Mouse (Mus musculus): Measurements from ENCODE around the gene Pdzrn4. TPM values are rescaled to one million over a fixed set of nuclear protein-coding genes. Genes with fewer than 3 reads are reported as not detected.

Gene Pdzrn4
- polyA plus RNA-seq, 1 experiment from 2014 or later: 13.5 TPM

DNA sequence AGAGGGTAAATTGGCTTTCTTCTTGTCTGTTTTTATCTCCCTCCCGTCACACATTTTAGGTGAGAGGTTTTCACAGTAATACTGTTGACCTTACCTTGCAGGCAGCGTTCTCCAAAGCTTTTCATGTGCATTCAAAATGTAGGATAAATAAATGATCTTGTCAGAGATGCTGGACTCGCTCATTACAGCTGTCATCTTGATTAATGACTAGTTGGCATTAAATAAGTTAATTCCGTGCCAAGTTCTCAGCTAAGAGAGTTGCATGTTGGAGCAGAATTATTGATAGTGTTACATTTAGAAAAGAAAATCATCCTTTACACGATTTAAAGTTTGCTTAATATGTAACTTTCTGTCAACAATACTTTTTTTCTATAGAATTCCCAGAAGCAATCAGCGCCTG lies 4.9 kb downstream of the Pdzrn4 start:
- Histone ChIP-seq H3K27ac (ENCODE audit: low read depth, low read length) (no peak overlapping the region), H3K36me3 (ENCODE audit: control insufficient read depth, insufficient read depth, low read length) (no peaks in the 10 kb centered on the region), H3K4me1 (ENCODE audit: control insufficient read depth, insufficient read depth, low read length) (peaks cover 6% of the 10 kb centered on the region), H3K9me3 (replicated peaks; ENCODE audit: control insufficient read depth, low read length) (no peaks in the 10 kb centered on the region), H3K9ac (ENCODE audit: low read length) (no peak overlapping the region), H3K27me3 (replicated peaks; ENCODE audit: control insufficient read depth, insufficient read depth, low read length) (peaks cover 13% of the 10 kb centered on the region), H3K4me2 (ENCODE audit: low read length) (no peak overlapping the region), H3K4me3 (ENCODE audit: low read depth, low read length) (no peak overlapping the region)
- ATAC-seq (no peak), DNase-seq (ENCODE audit: low spot score) (peak; percentile 65)
- WGBS: 54% methylated on average over 6 of the region's 6 CpGs

DNA sequence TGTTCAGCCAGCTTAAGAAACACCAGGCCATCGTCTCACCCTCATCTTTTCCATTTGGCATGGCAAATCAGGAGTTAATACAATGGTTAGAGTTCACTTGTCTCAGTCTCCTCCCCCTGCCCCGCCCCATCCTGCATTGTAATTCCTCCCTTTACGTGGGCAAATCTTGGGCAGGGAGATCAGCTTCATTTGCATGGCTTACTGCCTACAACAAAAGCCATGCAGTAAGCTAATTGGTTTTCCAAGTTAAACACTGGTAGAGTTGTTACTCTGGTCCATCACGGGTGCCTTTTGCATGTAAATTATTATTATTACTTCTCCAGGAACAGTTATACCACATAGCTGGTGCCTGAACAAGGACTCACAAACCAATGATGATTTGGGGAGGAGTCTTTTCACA lies 18.6 kb downstream of the Pdzrn4 start:
- Histone ChIP-seq H3K9ac (ENCODE audit: low read length) (no peak overlapping the region), H3K36me3 (ENCODE audit: control insufficient read depth, insufficient read depth, low read length) (no peaks in the 10 kb centered on the region), H3K27me3 (replicated peaks; ENCODE audit: control insufficient read depth, insufficient read depth, low read length) (no peaks in the 10 kb centered on the region), H3K4me1 (ENCODE audit: control insufficient read depth, insufficient read depth, low read length) (peaks cover 20% of the 10 kb centered on the region), H3K4me3 (ENCODE audit: low read depth, low read length) (no peak overlapping the region), H3K4me2 (ENCODE audit: low read length) (no peak overlapping the region; the same call in 1 of the 2 replicates), H3K27ac (ENCODE audit: low read depth, low read length) (no peak overlapping the region), H3K9me3 (replicated peaks; ENCODE audit: control insufficient read depth, low read length) (no peaks in the 10 kb centered on the region)
- 2% methylated on average over 4 of the region's 4 CpGs for WGBS
- peak; percentile 59 for ATAC-seq
- DNase-seq (ENCODE audit: low spot score): peak; percentile 58

DNA sequence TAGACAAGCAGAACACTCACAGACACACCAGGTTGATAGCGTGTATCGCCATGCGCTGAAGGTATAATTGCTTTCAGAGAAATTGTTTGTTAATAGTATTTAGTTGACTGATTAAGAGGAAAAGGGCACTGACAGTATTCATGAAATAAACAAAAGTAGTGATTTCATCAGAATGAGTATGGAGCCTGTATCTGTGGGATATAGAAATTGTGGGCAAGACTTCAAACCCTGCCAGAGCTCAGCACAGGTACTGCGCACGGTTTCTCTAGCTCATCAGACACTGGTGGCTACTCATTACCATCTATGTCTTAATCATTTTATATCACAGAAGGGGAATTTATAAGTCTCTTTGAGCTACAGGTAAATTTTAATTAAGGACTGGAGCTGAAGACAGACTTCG lies 19.5 kb downstream of the Pdzrn4 start:
- no peak overlapping the region for H3K4me3 ChIP-seq (ENCODE audit: low read depth, low read length)
- no peak for ATAC-seq
- H3K27ac ChIP-seq (ENCODE audit: low read depth, low read length): no peak overlapping the region
- peaks cover 20% of the 10 kb centered on the region for H3K4me1 ChIP-seq (ENCODE audit: control insufficient read depth, insufficient read depth, low read length)
- H3K9ac ChIP-seq (ENCODE audit: low read length): no peak overlapping the region
- H3K9me3 ChIP-seq (replicated peaks; ENCODE audit: control insufficient read depth, low read length): no peaks in the 10 kb centered on the region
- no peak for DNase-seq (ENCODE audit: low spot score)
- no peaks in the 10 kb centered on the region for H3K27me3 ChIP-seq (replicated peaks; ENCODE audit: control insufficient read depth, insufficient read depth, low read length)
- 62% methylated on average over 6 of the region's 6 CpGs for WGBS
- no peaks in the 10 kb centered on the region for H3K36me3 ChIP-seq (ENCODE audit: control insufficient read depth, insufficient read depth, low read length)
- H3K4me2 ChIP-seq (ENCODE audit: low read length): no peak overlapping the region

DNA sequence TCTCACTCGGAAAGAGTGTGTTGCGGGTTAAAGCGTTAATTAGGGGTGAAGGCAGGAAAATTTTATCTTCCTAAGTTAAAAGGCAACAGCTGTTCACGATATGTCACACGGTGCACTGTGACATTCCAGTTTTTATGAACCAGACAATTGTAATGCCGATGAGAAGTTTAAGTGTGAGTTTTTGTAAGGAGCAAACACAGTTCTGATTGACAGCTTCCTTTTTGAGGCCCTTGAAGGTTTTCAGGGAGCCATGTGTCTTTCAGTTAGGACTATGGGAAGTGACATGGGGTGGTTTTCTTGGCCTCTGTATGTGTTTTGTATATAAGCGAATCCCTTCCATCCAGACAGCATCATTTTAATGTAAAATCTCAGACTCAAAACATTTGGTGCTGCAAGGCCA lies 20.0 kb downstream of the Pdzrn4 start:
- peak; percentile 59 for DNase-seq (ENCODE audit: low spot score)
- Histone ChIP-seq H3K4me2 (ENCODE audit: low read length) (no peak overlapping the region), H3K36me3 (ENCODE audit: control insufficient read depth, insufficient read depth, low read length) (no peaks in the 10 kb centered on the region), H3K9me3 (replicated peaks; ENCODE audit: control insufficient read depth, low read length) (no peaks in the 10 kb centered on the region), H3K4me3 (ENCODE audit: low read depth, low read length) (no peak overlapping the region), H3K4me1 (ENCODE audit: control insufficient read depth, insufficient read depth, low read length) (peaks cover 20% of the 10 kb centered on the region), H3K9ac (ENCODE audit: low read length) (no peak overlapping the region), H3K27me3 (replicated peaks; ENCODE audit: control insufficient read depth, insufficient read depth, low read length) (no peaks in the 10 kb centered on the region), H3K27ac (ENCODE audit: low read depth, low read length) (no peak overlapping the region)
- ATAC-seq: peak; percentile 66
- WGBS: 17% methylated on average over 7 of the region's 7 CpGs

DNA sequence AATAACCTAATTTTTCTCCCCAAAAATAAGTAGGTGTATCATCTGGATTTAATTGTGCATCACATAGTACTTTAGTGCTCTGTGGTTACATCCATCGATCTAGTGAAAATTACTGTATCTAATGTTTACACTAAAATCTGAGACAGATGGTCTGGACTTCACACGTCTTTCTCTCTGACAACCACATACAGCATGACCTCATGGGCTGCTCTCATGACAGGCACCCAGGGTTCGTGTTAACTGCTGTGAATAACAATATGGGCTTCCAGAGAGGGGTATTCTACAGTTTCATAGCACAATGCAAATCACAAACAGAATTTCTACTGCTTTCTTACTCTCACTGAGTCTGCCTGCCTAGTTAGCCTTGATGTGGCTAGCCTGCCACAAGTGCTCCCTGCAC lies 20.4 kb downstream of the Pdzrn4 start:
- ATAC-seq: peak; percentile 79
- H3K36me3 ChIP-seq (ENCODE audit: control insufficient read depth, insufficient read depth, low read length): no peaks in the 10 kb centered on the region

DNA sequence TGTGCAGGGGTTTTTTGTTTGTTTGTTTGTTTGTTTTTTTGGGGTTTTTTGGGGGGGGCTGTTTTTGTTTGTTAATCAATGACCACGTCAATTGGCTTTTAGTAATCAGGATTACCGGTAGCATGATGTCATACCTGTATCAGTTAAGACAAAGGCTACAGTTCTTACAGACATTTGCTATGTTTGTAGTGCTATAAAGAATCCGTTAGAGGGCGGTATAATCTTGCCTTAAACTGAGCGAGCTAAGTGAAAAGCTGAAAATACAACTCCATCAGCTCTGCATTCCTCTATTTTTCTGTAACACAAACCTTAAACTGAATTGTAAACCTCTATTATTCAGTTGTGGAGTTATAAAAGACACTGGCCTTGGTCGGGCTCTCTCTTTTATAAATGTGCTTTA lies 37.9 kb downstream of the Pdzrn4 start:
- no peak overlapping the region for H3K4me2 ChIP-seq (ENCODE audit: low read length)
- H3K9me3 ChIP-seq (replicated peaks; ENCODE audit: control insufficient read depth, low read length): no peaks in the 10 kb centered on the region
- H3K36me3 ChIP-seq (ENCODE audit: control insufficient read depth, insufficient read depth, low read length): no peaks in the 10 kb centered on the region
- H3K27ac ChIP-seq (ENCODE audit: low read depth, low read length): no peak overlapping the region
- WGBS: 4% methylated on average over 6 of the region's 6 CpGs
- H3K9ac ChIP-seq (ENCODE audit: low read length): no peak overlapping the region
- ATAC-seq (no peak), DNase-seq (ENCODE audit: low spot score) (peak; percentile 88)
- no peak overlapping the region for H3K4me3 ChIP-seq (ENCODE audit: low read depth, low read length)
- no peaks in the 10 kb centered on the region for H3K4me1 ChIP-seq (ENCODE audit: control insufficient read depth, insufficient read depth, low read length)
- no peaks in the 10 kb centered on the region for H3K27me3 ChIP-seq (replicated peaks; ENCODE audit: control insufficient read depth, insufficient read depth, low read length)

More for the DNA sequence above, 20.4 kb downstream of the Pdzrn4 start:
- DNase-seq (ENCODE audit: low spot score): peak; percentile 57
- Histone ChIP-seq H3K4me2 (ENCODE audit: low read length) (no peak overlapping the region), H3K27ac (ENCODE audit: low read depth, low read length) (no peak overlapping the region), H3K27me3 (replicated peaks; ENCODE audit: control insufficient read depth, insufficient read depth, low read length) (no peaks in the 10 kb centered on the region), H3K9ac (ENCODE audit: low read length) (no peak overlapping the region), H3K4me1 (ENCODE audit: control insufficient read depth, insufficient read depth, low read length) (peaks cover 20% of the 10 kb centered on the region), H3K9me3 (replicated peaks; ENCODE audit: control insufficient read depth, low read length) (no peaks in the 10 kb centered on the region), H3K4me3 (ENCODE audit: low read depth, low read length) (no peak overlapping the region)
- WGBS: 25% methylated on average over 3 of the region's 3 CpGs

DNA sequence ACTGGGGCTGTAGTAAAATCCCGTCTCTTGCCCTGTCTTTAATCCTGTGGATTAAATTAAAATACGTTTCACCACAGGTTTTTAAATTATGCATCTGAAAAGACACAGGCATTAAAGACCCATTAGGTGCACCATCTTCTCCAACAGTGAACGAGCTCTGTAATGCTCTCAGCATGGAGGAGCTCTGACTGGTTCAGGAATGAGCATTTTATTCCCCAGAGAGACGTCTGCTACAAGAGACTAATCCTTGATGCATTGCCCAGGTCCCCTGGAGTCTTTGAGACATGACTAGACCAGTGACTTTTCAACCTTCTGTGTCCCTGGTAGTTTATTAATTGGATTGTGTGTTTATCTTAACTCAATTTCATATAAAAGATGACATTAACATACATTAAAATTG lies 38.6 kb downstream of the Pdzrn4 start:
- H3K27me3 ChIP-seq (replicated peaks; ENCODE audit: control insufficient read depth, insufficient read depth, low read length): no peaks in the 10 kb centered on the region
- no peaks in the 10 kb centered on the region for H3K9me3 ChIP-seq (replicated peaks; ENCODE audit: control insufficient read depth, low read length)
- H3K9ac ChIP-seq (ENCODE audit: low read length): no peak overlapping the region
- no peak for DNase-seq (ENCODE audit: low spot score)
- no peak overlapping the region for H3K4me2 ChIP-seq (ENCODE audit: low read length)
- no peak overlapping the region for H3K4me3 ChIP-seq (ENCODE audit: low read depth, low read length)
- H3K4me1 ChIP-seq (ENCODE audit: control insufficient read depth, insufficient read depth, low read length): no peaks in the 10 kb centered on the region
- no peak overlapping the region for H3K27ac ChIP-seq (ENCODE audit: low read depth, low read length)
- ATAC-seq: no peak
- no peaks in the 10 kb centered on the region for H3K36me3 ChIP-seq (ENCODE audit: control insufficient read depth, insufficient read depth, low read length)
- WGBS: 12% methylated on average over 4 of the region's 4 CpGs

DNA sequence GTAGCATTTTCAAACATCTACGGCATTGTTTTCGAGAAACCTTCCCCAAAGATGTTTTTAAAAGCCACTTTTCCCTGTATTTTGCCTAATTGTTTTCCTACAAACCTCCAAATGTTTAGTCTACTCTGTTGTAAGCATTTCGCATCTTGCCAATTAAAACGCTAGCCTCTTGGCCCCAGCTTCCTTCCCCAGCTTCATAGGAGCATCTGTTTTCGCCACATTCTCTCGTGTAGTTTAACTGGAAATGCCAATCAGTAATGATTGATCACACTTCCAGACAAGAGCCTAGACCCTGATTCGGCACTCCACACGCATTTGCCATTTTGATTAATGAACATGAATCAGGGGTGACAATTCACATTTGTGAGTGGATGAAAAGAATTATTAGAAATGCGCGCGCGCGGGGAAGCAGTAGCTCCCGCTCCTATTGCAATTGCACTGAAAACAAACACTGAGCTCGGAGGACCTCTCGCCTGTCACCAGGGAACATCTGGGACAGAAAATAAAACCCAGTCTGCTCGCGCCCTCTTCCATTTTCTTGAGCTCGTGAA lies 45.0 kb downstream of the Pdzrn4 start:
- WGBS: 59% methylated on average over 19 of the region's 19 CpGs
- peak; percentile 36 for DNase-seq (ENCODE audit: low spot score)
- Histone ChIP-seq H3K27me3 (replicated peaks; ENCODE audit: control insufficient read depth, insufficient read depth, low read length) (no peaks in the 10 kb centered on the region), H3K9ac (ENCODE audit: low read length) (no peak overlapping the region), H3K4me1 (ENCODE audit: control insufficient read depth, insufficient read depth, low read length) (0 out of 2 replicates have a peak, but pooled peaks cover 2% of the 10 kb centered on the region), H3K4me3 (ENCODE audit: low read depth, low read length) (no peak overlapping the region), H3K9me3 (replicated peaks; ENCODE audit: control insufficient read depth, low read length) (no peaks in the 10 kb centered on the region), H3K4me2 (ENCODE audit: low read length) (peak overlapping the region; percentile 26), H3K36me3 (ENCODE audit: control insufficient read depth, insufficient read depth, low read length) (no peaks in the 10 kb centered on the region), H3K27ac (ENCODE audit: low read depth, low read length) (no peak overlapping the region)
- no peak for ATAC-seq

DNA sequence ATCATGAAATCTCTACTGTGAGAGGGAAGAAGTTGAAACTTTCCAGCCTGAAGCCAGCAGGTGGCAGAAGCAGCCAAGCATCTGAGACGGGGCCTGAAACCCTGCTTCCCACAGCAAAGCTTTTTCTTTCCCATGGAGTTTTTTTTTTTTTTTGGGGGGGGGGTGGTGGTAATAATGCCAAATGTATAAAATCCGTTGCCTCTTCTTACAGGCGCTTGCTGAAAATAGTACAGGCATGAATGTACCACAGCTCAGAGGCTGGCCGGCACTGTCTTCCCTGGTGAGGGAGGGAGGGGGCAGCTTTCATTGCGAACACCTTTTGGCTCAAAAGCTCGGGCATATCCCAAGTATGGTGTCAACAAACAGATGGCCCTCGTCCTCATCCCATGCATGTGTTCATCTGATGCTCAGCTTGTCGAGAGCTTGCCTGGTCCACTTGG lies 51.0 kb downstream of the Pdzrn4 start:
- Histone ChIP-seq H3K36me3 (ENCODE audit: control insufficient read depth, insufficient read depth, low read length) (no peaks in the 10 kb centered on the region), H3K9ac (ENCODE audit: low read length) (no peak overlapping the region), H3K27ac (ENCODE audit: low read depth, low read length) (no peak overlapping the region), H3K4me1 (ENCODE audit: control insufficient read depth, insufficient read depth, low read length) (no peaks in the 10 kb centered on the region), H3K27me3 (replicated peaks; ENCODE audit: control insufficient read depth, insufficient read depth, low read length) (no peaks in the 10 kb centered on the region), H3K9me3 (replicated peaks; ENCODE audit: control insufficient read depth, low read length) (no peaks in the 10 kb centered on the region), H3K4me2 (ENCODE audit: low read length) (no peak overlapping the region), H3K4me3 (ENCODE audit: low read depth, low read length) (no peak overlapping the region)
- DNase-seq (ENCODE audit: low spot score) (peak; percentile 84), ATAC-seq (peak; percentile 48; the same call in 1 of the 2 replicates)
- 41% methylated on average over 8 of the region's 8 CpGs for WGBS

Measured in forebrain, embryonic 14.5 days (tissue).